Mouse (Mus musculus): Measurements from ENCODE around the gene Hist3h2ba. TPM values are rescaled to one million over a fixed set of nuclear protein-coding genes. Genes with fewer than 3 reads are reported as not detected.
"Not testable (repeated sequence)": the region's sequence is repeated elsewhere in the genome, so short reads cannot be mapped to it uniquely, and the experiment has no call there.

Hist3h2ba gene
- polyA plus RNA-seq, 1 experiment = 101 TPM

GRCm38 (mm10) chr11:58951210-58951609 lies 2.5 kb downstream of the Hist3h2ba start:
- Histone ChIP-seq H3K27ac (ENCODE audit: insufficient read depth, low read length) (no peak overlapping the region), H3K4me1 (ENCODE audit: control insufficient read depth, insufficient read depth, low read length) (no peaks in the 10 kb centered on the region), H3K4me3 (ENCODE audit: insufficient read depth, low read length) (no peak overlapping the region)
- TF ChIP-seq POLR2A (IDR thresholded peaks at IDR 0.05; ENCODE audit: extremely low read depth, insufficient read depth, low read length) (no peak), CTCF (IDR thresholded peaks at IDR 0.05; ENCODE audit: extremely low read depth, insufficient read depth, low read length) (no peak)

DNA sequence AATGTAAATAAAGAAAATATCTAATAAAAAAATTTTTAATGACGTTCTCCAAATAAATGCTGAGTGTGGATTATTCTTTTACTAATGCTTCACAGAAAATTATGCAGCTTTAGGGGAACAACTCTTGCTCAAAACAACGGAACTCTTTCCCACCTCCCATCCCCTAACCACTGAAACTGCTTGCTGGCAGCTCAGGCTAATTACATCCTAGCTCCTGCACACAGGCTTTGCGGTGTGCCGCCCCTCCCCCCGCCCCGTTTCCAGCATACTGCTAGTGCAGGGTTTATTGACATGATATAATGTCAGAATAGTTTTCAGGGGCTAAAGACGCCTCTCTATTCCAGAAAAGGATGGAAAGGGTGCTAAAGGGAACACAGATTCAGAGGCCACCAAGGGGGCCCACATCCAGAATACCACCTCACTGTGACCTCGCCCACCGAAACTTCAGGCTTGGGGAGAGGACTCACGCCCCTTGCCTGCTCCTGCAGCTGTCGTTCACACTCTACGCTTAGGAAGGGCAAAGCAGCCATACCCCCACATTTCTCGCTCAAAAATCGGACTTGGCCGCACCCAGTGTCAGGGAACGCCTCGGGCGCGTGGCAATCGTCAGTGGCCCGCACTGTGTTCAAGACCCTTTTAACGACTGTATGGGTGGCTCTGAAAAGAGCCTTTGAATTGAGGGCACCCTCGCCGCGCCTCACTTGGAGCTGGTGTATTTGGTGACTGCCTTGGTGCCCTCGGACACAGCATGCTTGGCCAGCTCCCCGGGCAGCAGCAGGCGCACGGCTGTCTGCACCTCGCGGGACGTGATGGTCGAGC lies 4.8 kb downstream of the Hist3h2ba start:
- no peaks in the 10 kb centered on the region for H3K4me1 ChIP-seq (ENCODE audit: control insufficient read depth, insufficient read depth, low read length)

DNA sequence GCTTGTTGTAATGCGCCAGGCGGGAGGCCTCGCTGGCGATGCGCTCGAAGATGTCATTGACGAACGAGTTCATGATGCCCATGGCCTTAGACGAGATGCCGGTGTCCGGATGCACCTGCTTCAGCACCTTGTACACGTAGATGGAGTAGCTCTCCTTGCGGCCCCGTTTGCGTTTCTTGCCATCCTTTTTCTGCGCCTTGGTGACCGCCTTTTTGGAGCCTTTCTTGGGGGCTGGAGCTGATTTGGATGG lies 5.4 kb downstream of the Hist3h2ba start:
- Histone ChIP-seq H3K27ac (ENCODE audit: insufficient read depth, low read length) (peak overlapping the region; percentile 89), H3K4me3 (ENCODE audit: insufficient read depth, low read length) (peak overlapping the region; percentile 76)
- H3K4me1 ChIP-seq (ENCODE audit: control insufficient read depth, insufficient read depth, low read length) = not testable (repeated sequence)

More for the DNA sequence above, 4.8 kb downstream of the Hist3h2ba start:
- Histone ChIP-seq H3K27ac (ENCODE audit: insufficient read depth, low read length) (peak overlapping the region; percentile 89), H3K4me3 (ENCODE audit: insufficient read depth, low read length) (peak overlapping the region; percentile 76)
- no peak for TF ChIP-seq POLR2A (IDR thresholded peaks at IDR 0.05; ENCODE audit: extremely low read depth, insufficient read depth, low read length)
- no peak for TF ChIP-seq CTCF (IDR thresholded peaks at IDR 0.05; ENCODE audit: extremely low read depth, insufficient read depth, low read length)

DNA sequence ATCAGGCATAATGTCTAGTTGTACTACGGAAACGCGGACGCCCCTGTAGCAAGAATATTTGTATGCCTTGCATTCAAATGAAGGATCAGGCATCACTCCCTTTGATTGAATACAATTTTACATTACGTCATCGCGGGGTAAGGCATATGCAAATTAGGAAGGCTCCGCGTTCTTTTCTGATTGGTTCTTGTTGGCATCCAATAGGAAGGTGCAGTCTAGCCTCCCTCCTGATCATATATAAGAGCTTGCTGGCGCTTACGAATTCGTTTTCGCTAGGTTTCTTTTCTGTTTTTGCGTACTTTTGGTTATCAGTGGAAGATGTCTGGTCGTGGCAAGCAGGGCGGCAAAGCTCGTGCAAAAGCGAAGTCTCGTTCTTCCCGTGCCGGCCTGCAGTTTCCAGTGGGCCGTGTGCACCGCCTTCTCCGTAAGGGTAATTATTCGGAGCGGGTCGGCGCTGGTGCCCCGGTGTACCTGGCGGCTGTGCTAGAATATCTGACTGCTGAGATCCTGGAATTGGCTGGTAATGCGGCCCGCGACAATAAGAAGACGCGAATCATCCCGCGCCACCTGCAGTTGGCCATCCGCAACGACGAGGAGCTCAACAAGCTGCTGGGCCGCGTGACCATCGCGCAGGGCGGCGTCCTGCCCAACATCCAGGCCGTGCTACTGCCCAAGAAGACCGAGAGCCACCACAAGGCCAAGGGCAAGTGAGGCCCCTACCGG lies 5.9 kb downstream of the Hist3h2ba start, which contains the start of the genes Hist3h2a and Trim17:
Gene Hist3h2a (plus strand): TSS at position 266 of the 723 bp plus-strand sequence.
Gene Trim17 (plus strand): TSS at position 266 of the 723 bp plus-strand sequence.
- TF ChIP-seq POLR2A (IDR thresholded peaks at IDR 0.05; ENCODE audit: extremely low read depth, insufficient read depth, low read length) = peak; percentile 87
- 0 out of 2 replicates have a peak, but pooled peaks have one; percentile 24 for TF ChIP-seq CTCF (IDR thresholded peaks at IDR 0.05; ENCODE audit: extremely low read depth, insufficient read depth, low read length)

DNA sequence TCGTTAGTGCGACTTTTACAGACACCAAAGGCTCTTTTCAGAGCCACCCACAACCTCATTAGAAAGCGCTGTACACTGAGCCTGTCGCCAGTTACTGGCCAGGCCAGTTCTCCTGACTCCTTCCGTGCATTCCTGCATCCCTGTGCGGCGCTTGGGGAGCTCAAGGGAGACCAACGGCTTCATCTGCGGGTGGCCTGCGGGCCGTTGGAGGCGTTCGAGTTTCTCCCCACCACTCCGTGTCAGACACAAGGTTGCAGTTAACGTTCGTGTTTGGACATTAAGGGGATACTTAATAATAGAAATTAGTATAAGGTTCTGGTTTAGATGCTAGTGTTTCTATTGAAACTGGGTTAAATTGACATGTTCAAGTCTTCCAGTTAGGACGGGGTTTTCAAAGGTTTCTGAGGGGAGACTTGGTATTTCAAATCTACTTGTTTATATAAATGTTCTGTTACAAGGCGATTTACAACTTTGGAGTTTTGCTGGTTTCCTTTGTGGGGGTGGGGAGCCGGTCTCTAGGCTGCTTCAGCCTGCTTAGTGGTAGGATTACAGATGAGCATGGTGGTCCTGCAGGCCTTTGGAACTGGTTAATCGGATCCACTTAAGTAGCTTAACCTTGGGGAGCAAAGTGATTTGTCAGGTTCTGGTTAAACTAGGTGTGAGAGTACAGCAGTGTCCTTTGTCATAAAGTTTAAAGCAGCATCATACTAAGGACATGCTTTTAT lies 6.6 kb downstream of the Hist3h2ba start:
- TF ChIP-seq CTCF (IDR thresholded peaks at IDR 0.05; ENCODE audit: extremely low read depth, insufficient read depth, low read length) (no peak), POLR2A (IDR thresholded peaks at IDR 0.05; ENCODE audit: extremely low read depth, insufficient read depth, low read length) (no peak)
- H3K4me1 ChIP-seq (ENCODE audit: control insufficient read depth, insufficient read depth, low read length) = peaks cover 4% of the 10 kb centered on the region; the same call in 1 of the 2 replicates
- peak overlapping the region; percentile 76 for H3K4me3 ChIP-seq (ENCODE audit: insufficient read depth, low read length)
- peak overlapping the region; percentile 95 for H3K27ac ChIP-seq (ENCODE audit: insufficient read depth, low read length)

More for the DNA sequence above, 5.9 kb downstream of the Hist3h2ba start, which contains the start of the genes Hist3h2a and Trim17:
- peaks cover 4% of the 10 kb centered on the region; the same call in 1 of the 2 replicates for H3K4me1 ChIP-seq (ENCODE audit: control insufficient read depth, insufficient read depth, low read length)
- H3K4me3 ChIP-seq (ENCODE audit: insufficient read depth, low read length) = peak within 1 kb of the TSS; percentile 76
- peak within 1 kb of the TSS; percentile 95 for H3K27ac ChIP-seq (ENCODE audit: insufficient read depth, low read length)

DNA sequence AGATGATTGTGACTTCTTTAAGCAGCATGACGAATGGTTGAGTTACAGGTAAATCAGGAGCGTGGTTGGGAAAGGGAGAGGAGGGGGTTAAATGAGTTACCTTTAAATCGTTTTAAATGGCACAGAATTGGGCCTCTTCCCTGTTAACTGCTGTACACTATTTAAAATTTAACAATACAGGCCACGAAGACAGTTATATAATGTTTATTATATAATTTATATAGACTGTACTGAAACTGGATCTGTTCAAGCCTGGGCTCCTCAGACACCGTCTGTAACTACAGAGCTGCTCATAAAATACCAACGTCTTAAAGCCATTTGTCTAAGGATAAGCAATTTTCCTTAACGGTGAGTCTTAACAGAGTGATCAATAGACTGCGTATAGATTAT lies 7.1 kb downstream of the Hist3h2ba start:
- peaks cover 4% of the 10 kb centered on the region; the same call in 1 of the 2 replicates for H3K4me1 ChIP-seq (ENCODE audit: control insufficient read depth, insufficient read depth, low read length)

DNA sequence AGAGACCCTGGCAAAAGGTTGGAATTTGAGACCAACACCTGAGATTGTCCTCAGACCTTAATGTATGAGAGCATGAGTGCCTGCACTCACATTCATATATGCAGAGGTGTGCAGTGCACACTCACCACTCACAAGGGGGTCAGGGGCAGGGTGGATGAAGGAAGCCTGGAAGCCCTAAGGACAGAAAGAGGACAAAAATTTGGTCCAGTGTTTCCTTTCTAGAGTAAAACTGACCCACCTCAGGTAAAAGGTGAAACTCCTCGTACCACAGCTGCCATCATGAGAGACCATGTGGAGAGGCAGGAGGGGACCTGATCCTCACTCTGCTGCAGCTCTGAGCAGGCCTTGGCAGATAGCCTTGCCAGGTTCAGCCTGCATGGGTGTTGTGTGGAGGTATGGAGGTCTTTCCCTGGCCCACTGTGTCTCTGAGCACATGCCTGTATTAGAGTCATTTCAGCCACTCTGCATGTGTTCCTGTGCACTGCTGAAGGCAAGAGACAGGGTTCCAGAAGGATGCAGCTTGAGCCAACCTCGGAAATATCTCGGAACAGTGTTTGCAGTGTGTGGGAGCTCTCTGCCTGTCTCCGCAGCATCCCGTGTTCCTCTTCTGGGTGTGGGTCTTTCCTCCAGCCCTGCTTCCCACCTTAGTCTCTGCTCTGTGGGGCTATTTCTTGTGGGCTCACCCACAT lies 8.7 kb downstream of the Hist3h2ba start:
- TF ChIP-seq CTCF (IDR thresholded peaks at IDR 0.05; ENCODE audit: extremely low read depth, insufficient read depth, low read length) (no peak), POLR2A (IDR thresholded peaks at IDR 0.05; ENCODE audit: extremely low read depth, insufficient read depth, low read length) (no peak)
- Histone ChIP-seq H3K4me3 (ENCODE audit: insufficient read depth, low read length) (peak overlapping the region; percentile 76), H3K4me1 (ENCODE audit: control insufficient read depth, insufficient read depth, low read length) (peaks cover 4% of the 10 kb centered on the region; the same call in 1 of the 2 replicates), H3K27ac (ENCODE audit: insufficient read depth, low read length) (0 out of 2 replicates have a peak overlapping the region, but pooled peaks have one; percentile 20)

More for the DNA sequence above, 7.1 kb downstream of the Hist3h2ba start:
- TF ChIP-seq CTCF (IDR thresholded peaks at IDR 0.05; ENCODE audit: extremely low read depth, insufficient read depth, low read length) (no peak), POLR2A (IDR thresholded peaks at IDR 0.05; ENCODE audit: extremely low read depth, insufficient read depth, low read length) (no peak)
- no peak overlapping the region for H3K27ac ChIP-seq (ENCODE audit: insufficient read depth, low read length)
- H3K4me3 ChIP-seq (ENCODE audit: insufficient read depth, low read length) = peak overlapping the region; percentile 76

- H3K4me3 ChIP-seq (ENCODE audit: insufficient read depth, low read length) = no peak overlapping the region; the same call in 1 of the 2 replicates
These were observed 9.8 kb downstream of the Hist3h2ba start for GRCm38 (mm10) chr11:58958536-58958935.

More at GRCm38 (mm10) chr11:58958536-58958935, 9.8 kb downstream of the Hist3h2ba start:
- TF ChIP-seq POLR2A (IDR thresholded peaks at IDR 0.05; ENCODE audit: extremely low read depth, insufficient read depth, low read length) = no peak
- Histone ChIP-seq H3K27ac (ENCODE audit: insufficient read depth, low read length) (no peak overlapping the region), H3K4me1 (ENCODE audit: control insufficient read depth, insufficient read depth, low read length) (peaks cover 4% of the 10 kb centered on the region; the same call in 1 of the 2 replicates)
